Mouse (Mus musculus): ENCODE measurements around the gene Zfp512.
A peak's percentile ranks its signal among the peaks of the same experiment; 100 is the strongest.

DNA sequence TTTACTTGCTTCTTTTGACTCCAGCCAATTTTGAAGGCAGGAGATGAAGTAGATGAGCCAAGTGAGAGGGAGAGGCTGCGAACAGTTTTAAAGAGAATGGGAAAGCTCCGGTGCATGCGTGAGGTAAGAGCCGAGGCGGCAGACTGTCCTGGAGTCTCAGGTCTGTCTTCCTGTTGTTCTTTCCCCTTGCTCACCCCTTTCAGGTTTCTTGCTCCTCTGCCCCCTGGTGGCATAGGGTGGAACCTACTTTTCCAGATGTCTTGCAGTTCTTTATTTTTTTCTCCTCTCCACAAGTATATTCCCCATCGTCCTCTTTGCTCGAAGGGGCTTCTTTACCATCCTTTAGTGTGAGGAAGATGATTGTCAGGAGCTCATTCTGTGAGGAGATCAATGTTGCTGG lies 18.1 kb downstream of the Zfp512 start:
- TF ChIP-seq CTCF (conservative IDR thresholded peaks at IDR 0.05; ENCODE audit: low read length): peak; percentile 80
- TF ChIP-seq POU5F1 (IDR thresholded peaks at IDR 0.05; ENCODE audit: borderline replicate concordance, low read length): no peak

All from E14TG2a.4 (cell line).